Mouse (Mus musculus) liver, embryonic 14.5 days (tissue): Measurements from ENCODE around the gene Atp4a.

ENCODE experiments used
- CTCF ChIP-seq: IDR thresholded peaks from 2 replicates; pipeline ENCODE4 v1.5.1; 2016; ENCODE audit warnings: antibody characterized with exemption, low read depth, control low read depth
- EP300 ChIP-seq: IDR thresholded peaks from 2 replicates; pipeline ENCODE4 v1.6.1; 2016; ENCODE audit warnings: antibody characterized with exemption, low read depth

DNA sequence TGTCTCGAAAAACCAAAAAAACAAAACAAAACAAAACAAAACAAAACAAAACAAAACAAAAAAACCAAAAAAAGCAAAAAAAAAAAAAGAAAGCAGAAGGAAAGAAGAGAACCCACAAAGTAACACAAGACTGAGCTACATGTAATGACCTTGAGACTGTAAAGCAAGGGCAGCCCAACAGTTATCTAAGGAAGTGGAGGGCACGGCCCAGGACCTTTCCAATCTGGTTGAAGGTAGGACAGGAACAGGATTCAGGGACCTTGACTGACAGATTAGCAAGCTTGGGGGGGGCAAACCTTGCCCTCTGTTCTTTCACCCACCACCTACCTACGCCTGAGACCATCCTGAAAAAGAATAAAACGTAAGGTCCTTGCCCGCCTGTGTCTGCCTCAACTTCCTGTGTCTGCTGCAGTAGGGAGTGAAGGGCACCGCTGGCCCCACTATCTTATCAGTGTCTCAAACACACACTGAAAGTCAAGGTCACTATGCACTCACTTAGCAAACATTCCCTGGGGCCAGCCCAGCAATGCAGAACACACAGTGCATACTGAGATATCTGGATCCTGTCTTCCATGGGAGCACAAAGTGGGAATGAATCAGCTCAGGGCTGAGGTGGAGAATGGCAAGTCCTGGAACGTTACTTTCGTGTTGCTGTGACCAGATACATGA lies 5.7 kb upstream of the Atp4a start:
- TF ChIP-seq CTCF (no peak), EP300 (no peak)
